Mouse (Mus musculus) limb, embryonic 14.5 days (tissue): ENCODE results near the gene Zfp53. TPM values are rescaled to one million over a fixed set of nuclear protein-coding genes. Genes with fewer than 3 reads are reported as not detected.

Source experiments
- ATAC-seq: fragments of 200-750 bp; cut with Nextera tagmentation; 2 replicates; pipeline ENCODE4 v1.8.0; 2017; ENCODE audit warnings: low read depth, moderate number of reproducible peaks, moderate TSS enrichment; ENCODE audit not compliant: low FRiP score
- DNase-seq: peaks from one replicate; pipeline ENCODE4 v3.0.0-alpha.2; 2015; ENCODE audit warnings: low spot score
- H3K27ac ChIP-seq: fragments of 300-500 bp; sonication (generic); replicated peaks from 2 replicates; pipeline ENCODE4 v1.5.1; 2014; ENCODE audit warnings: low read depth, mild to moderate bottlenecking, low read length, moderate library complexity, mixed read lengths
- H3K27me3 ChIP-seq: fragments of 300-500 bp; sonication (generic); 2 replicates; pipeline ENCODE4 v1.6.1; 2014; ENCODE audit warnings: low read length, mixed read lengths; ENCODE audit not compliant: control insufficient read depth, insufficient read depth
- H3K36me3 ChIP-seq: fragments of 300-500 bp; sonication (generic); 2 replicates; pipeline ENCODE4 v1.6.1; 2014; ENCODE audit warnings: mild to moderate bottlenecking, low read length, moderate library complexity, mixed read lengths; ENCODE audit not compliant: control insufficient read depth, insufficient read depth
- H3K4me1 ChIP-seq: fragments of 300-500 bp; sonication (generic); 2 replicates; pipeline ENCODE4 v1.6.1; 2014; ENCODE audit warnings: antibody characterized with exemption, low read length, mixed read lengths; ENCODE audit not compliant: control insufficient read depth, insufficient read depth
- H3K4me2 ChIP-seq: fragments of 300-500 bp; sonication (generic); replicated peaks from 2 replicates; pipeline ENCODE4 v1.6.1; 2014; ENCODE audit warnings: low read depth, mild to moderate bottlenecking, low read length, moderate library complexity; ENCODE audit not compliant: severe bottlenecking
- H3K4me3 ChIP-seq: fragments of 300-500 bp; sonication (generic); replicated peaks from 2 replicates; pipeline ENCODE4 v1.5.1; 2014; ENCODE audit warnings: low read length
- H3K9ac ChIP-seq: fragments of 300-500 bp; sonication (generic); 2 replicates; pipeline ENCODE4 v1.6.1; 2014; ENCODE audit warnings: mild to moderate bottlenecking, low read depth, low read length, moderate library complexity; ENCODE audit not compliant: severe bottlenecking
- H3K9me3 ChIP-seq: fragments of 300-500 bp; sonication (generic); 2 replicates; pipeline ENCODE4 v1.6.1; 2016; ENCODE audit warnings: low read length; ENCODE audit not compliant: control insufficient read depth
- POLR2A ChIP-seq: fragments of 200-500 bp; IDR thresholded peaks from 2 replicates; pipeline ENCODE4 v1.8.0; 2012; ENCODE audit warnings: inconsistent platforms, mild to moderate bottlenecking, moderate library complexity, borderline replicate concordance; ENCODE audit not compliant: insufficient read depth, insufficient read length; ENCODE audit errors: extremely low read depth
- WGBS: fragments of 180-500 bp; shearing (Covaris S2); extraction: QIAGEN DNeasy Blood & Tissue Kit; methylation state at CpG from one replicate; pipeline ENCODE4 v1.1.7; 2014; 5-methylcytosine and 5-hydroxymethylcytosine counted together
- polyA plus RNA-seq, 2 experiments: library from polyadenylated mRNA; depleted of rRNA in 1 of 2; stranded (reverse) in 1 of 2; unstranded in 1 of 2; fragments of >200 nt; fragmentation: Nextera tagmentation in 1 of 2; extraction: Ambion mirVana in 1 of 2; gene quantifications; 2 replicates each; pipeline versions ENCODE4 v1.2.1 to v1.2.3; 2012 to 2014

Gene Zfp53
- polyA plus RNA-seq, 2 experiments: 5.3 to 10.3 TPM

- ATAC-seq (no peak), DNase-seq (no peak)
- H3K27me3 ChIP-seq: no peaks in the 10 kb centered on the region
- H3K36me3 ChIP-seq: peaks cover 6% of the 10 kb centered on the region
- no peak for TF ChIP-seq POLR2A
- H3K27ac ChIP-seq: no peak overlapping the region
- H3K4me1 ChIP-seq: peaks cover 3% of the 10 kb centered on the region; the same call in 1 of the 2 replicates
- H3K4me2 ChIP-seq: peak overlapping the region; percentile 57
- peak overlapping the region; percentile 71 for H3K4me3 ChIP-seq
- 23% methylated on average over 8 of the region's 8 CpGs for WGBS
- no peaks in the 10 kb centered on the region for H3K9me3 ChIP-seq
- peak overlapping the region; percentile 69 for H3K9ac ChIP-seq
Measured at GRCm38 (mm10) chr17:21489500-21490001, 753 bp downstream of the Zfp53 start.

- TF ChIP-seq POLR2A: no peak
- DNase-seq: no peak
- Histone ChIP-seq H3K9me3 (no peaks in the 10 kb centered on the region), H3K4me3 (no peak overlapping the region), H3K4me1 (no peaks in the 10 kb centered on the region), H3K4me2 (no peak overlapping the region), H3K36me3 (peaks cover 9% of the 10 kb centered on the region; the same call in 1 of the 2 replicates), H3K9ac (no peak overlapping the region), H3K27ac (no peak overlapping the region), H3K27me3 (no peaks in the 10 kb centered on the region)
- no peak for ATAC-seq
- 65% methylated on average over 1 of the region's 1 CpGs for WGBS
Measured at GRCm38 (mm10) chr17:21501365-21501764, 12.6 kb downstream of the Zfp53 start.

- WGBS: 88% methylated on average over 1 of the region's 1 CpGs
- DNase-seq (no peak), ATAC-seq (no peak)
- Histone ChIP-seq H3K36me3 (peaks cover 21% of the 10 kb centered on the region), H3K4me2 (no peak overlapping the region), H3K27me3 (no peaks in the 10 kb centered on the region), H3K27ac (no peak overlapping the region), H3K4me1 (no peaks in the 10 kb centered on the region), H3K9me3 (no peaks in the 10 kb centered on the region), H3K4me3 (no peak overlapping the region), H3K9ac (no peak overlapping the region)
- no peak for TF ChIP-seq POLR2A
Measured at GRCm38 (mm10) chr17:21504524-21504923, 15.7 kb downstream of the Zfp53 start.

- 94% methylated on average over 3 of the region's 3 CpGs for WGBS
- Histone ChIP-seq H3K4me3 (no peak overlapping the region), H3K9me3 (no peaks in the 10 kb centered on the region), H3K4me1 (no peaks in the 10 kb centered on the region), H3K9ac (no peak overlapping the region), H3K4me2 (no peak overlapping the region), H3K27me3 (no peaks in the 10 kb centered on the region), H3K36me3 (peaks cover 23% of the 10 kb centered on the region), H3K27ac (no peak overlapping the region)
- ATAC-seq: no peak
- TF ChIP-seq POLR2A: no peak
- DNase-seq: no peak
Measured at GRCm38 (mm10) chr17:21506258-21506657, 17.5 kb downstream of the Zfp53 start.

- Histone ChIP-seq H3K4me1 (no peaks in the 10 kb centered on the region), H3K9me3 (no peaks in the 10 kb centered on the region), H3K27ac (no peak overlapping the region), H3K4me3 (no peak overlapping the region), H3K36me3 (peaks cover 20% of the 10 kb centered on the region), H3K27me3 (no peaks in the 10 kb centered on the region), H3K4me2 (no peak overlapping the region), H3K9ac (no peak overlapping the region)
- no peak for TF ChIP-seq POLR2A
- DNase-seq (no peak), ATAC-seq (no peak)
Measured at GRCm38 (mm10) chr17:21509756-21510155, 21.0 kb downstream of the Zfp53 start.
